Mouse (Mus musculus): ENCODE results near the gene Des.
A peak's percentile ranks its signal among the peaks of the same experiment; 100 is the strongest.

Des gene

GRCm38 (mm10) chr1:75360112-75361031 lies at the start of gene Des:
Gene Des, plus strand, starts transcription at chr1:75360329.
- DNase-seq (ENCODE audit: low read depth, low spot score), result no peak

DNA sequence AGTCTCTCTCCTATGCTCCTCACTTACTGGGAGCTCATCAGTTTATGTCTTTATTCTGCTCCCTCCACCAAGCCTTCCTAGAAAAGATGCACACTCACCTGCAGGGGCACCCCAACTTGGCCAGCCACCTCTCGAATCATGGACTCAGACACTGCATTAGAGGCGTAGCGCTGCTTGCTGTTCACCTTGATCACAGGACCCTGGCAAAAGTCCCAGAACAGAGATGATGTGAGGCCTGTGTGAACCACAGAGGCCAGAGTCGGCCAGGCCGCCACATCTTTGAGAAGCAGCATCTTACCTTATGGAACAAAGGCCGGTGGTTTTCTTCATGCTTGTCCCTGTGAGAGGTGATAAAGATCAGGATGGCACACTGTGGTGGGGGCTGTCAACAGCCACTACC lies 48.4 kb upstream of the Des start:
- DNase-seq (ENCODE audit: low read depth, low spot score), result no peak

- DNase-seq (ENCODE audit: low read depth, low spot score), result peak; percentile 7
Measured at GRCm38 (mm10) chr1:75315011-75315410, 45.1 kb upstream of the Des start.

- peak; percentile 17 for DNase-seq (ENCODE audit: low read depth, low spot score)
Measured at GRCm38 (mm10) chr1:75315456-75316365, 44.4 kb upstream of the Des start.

DNA sequence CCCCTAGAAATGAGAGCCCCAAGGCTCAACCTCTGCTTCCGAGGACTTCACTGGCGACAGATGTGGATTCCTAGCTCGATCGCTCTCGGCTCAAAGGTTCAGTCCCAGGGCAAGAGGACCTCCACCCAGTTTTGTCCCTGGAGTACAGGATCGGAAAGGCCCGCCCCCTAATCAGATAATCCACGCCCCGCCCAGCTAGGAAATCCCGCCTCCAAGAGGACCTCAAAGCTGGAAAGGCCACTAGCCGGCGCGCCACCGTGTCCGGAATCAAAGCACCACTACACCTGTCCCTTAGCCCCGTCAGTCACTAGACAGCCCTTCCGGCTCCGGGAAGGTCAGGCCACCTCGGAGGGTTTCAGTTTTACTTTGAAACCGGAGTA lies 43.3 kb upstream of the Des start:
- no peak for DNase-seq (ENCODE audit: low read depth, low spot score)

DNA sequence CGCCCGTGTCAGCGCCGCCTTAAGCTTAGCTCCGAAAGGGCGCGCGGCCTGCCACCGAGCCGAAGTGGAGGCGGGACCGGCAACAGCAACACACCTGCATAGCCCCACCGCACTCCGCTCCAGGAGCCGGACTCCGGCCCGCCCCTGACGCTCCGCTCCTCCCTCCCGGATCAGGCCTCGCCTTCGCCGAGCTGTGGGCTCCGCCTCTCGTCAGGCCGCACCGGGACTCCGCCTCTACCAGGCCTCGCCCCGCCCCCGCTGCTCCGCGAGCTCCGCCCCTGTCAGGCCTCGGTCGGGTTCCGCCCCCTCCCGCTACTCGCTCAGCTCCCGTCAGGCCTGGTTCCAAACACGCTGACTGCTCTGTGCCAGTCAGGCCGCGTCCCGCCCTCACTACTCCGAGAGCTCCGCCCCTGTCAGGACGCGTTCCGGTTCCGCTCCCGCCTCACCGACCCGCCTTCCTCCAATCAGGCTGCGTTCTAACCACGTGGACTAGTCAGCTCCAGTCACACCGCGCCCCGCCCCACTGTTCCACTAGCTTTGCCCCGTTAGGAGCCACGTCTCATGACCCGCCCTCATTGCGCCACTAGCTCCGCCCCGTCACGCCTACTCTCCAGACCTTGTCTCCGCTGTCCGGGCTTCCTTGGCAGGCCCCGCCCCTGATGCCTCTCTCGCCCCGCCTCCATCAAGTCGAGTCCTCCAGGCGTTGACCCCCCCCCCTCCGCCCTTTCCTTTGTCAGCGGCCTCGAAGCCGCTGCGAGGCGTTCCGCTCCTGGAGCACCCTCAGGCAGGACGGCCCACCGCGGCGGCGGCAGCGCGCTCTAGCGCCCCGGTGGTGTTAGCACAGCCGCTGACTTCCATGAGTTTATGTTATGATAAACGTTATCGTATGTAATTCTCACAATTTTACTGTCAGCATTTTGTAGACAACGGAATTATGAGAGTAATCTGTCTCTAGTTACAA lies 42.6 kb upstream of the Des start, which contains the start of gene Dnpep:
Gene Dnpep (minus strand): TSS at position 750 of the 961 bp plus-strand sequence.
- DNase-seq (ENCODE audit: low read depth, low spot score), result peak; percentile 100

- no peak for DNase-seq (ENCODE audit: low read depth, low spot score)
Measured at GRCm38 (mm10) chr1:75318301-75318700, 41.8 kb upstream of the Des start.

GRCm38 (mm10) chr1:75318736-75319135 lies 41.4 kb upstream of the Des start:
- DNase-seq (ENCODE audit: low read depth, low spot score), result no peak

GRCm38 (mm10) chr1:75319166-75319565 lies 41.0 kb upstream of the Des start:
- no peak for DNase-seq (ENCODE audit: low read depth, low spot score)

DNA sequence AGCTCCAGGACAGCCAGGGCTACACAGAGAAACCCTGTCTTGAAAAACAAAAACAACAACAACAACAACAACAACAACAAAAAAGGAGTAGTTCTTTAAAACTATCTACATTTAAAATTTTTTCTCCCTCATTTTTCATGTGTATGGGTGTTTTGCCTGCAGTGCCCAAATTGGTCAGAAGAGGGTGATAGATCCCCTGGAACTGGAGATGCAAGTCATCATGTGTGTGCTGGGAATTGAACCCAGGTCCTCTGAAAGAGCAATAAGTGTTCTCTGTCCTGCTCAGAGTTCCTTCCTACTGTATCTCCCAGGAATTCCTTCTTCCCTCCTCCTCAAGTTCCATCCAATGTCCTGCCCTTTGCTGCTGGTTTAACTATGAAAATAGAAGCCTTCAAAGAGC lies 32.7 kb upstream of the Des start:
- no peak for DNase-seq (ENCODE audit: low read depth, low spot score)

DNA sequence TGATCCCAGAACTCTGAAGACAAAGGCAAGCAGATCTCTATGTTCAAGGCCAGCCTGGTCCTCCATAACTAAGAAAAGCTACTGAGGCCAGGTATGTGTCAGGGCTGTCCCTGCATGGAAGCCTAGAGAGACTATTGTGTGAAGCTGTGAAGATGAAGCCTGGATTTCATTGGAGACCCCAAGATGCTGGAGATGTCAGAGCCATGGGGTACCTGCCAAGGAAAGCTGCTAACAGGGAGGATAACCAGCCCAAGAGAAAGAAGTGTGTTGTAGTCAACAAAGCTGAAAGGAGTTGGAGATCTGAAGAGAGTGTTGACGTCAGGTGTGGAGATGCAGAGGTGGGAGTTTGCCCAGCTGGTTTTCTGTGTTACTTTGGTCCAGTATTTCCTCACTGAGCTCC lies 28.9 kb upstream of the Des start:
- no peak for DNase-seq (ENCODE audit: low read depth, low spot score)

GRCm38 (mm10) chr1:75336461-75336860 lies 23.7 kb upstream of the Des start:
- DNase-seq (ENCODE audit: low read depth, low spot score), result no peak

- no peak for DNase-seq (ENCODE audit: low read depth, low spot score)
Measured at GRCm38 (mm10) chr1:75337097-75337496, 23.0 kb upstream of the Des start.

- no peak for DNase-seq (ENCODE audit: low read depth, low spot score)
Measured at GRCm38 (mm10) chr1:75338091-75338694, 21.9 kb upstream of the Des start.

DNA sequence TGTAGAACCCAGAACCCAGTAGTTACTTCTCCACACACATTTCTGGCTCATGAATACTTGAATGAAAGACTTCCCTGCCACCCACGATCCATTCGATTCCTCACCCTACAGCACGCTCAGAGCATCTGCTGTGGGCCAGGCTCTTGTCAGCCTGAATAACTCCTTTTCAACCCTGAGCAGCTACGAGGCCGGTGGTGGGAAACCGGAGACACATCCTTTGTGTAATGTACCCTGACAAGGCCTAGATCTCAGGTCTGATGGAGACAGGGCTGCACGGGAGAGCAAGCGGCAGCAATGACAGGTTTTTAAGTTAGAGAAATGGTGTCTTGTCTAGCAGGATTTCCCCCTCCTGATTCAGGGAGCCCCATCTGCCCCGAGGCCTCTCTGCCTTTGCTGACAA lies 20.8 kb upstream of the Des start:
- DNase-seq (ENCODE audit: low read depth, low spot score), result no peak

- DNase-seq (ENCODE audit: low read depth, low spot score), result no peak
Measured at GRCm38 (mm10) chr1:75340519-75340918, 19.6 kb upstream of the Des start.

GRCm38 (mm10) chr1:75342874-75343416 lies 17.2 kb upstream of the Des start:
- DNase-seq (ENCODE audit: low read depth, low spot score), result peak; percentile 54

- DNase-seq (ENCODE audit: low read depth, low spot score), result no peak
Measured at GRCm38 (mm10) chr1:75344291-75345035, 15.7 kb upstream of the Des start.

GRCm38 (mm10) chr1:75345036-75345935 lies 14.8 kb upstream of the Des start:
- DNase-seq (ENCODE audit: low read depth, low spot score), result no peak
